Mouse (Mus musculus) ES-Bruce4 (cell line): ENCODE data around the gene Tat.

Experiments
- CTCF ChIP-seq: IDR thresholded peaks from one replicate; pipeline ENCODE4 v1.8.1; 2011; ENCODE audit warnings: low read depth, low read length
- EP300 ChIP-seq: IDR thresholded peaks from 2 replicates; pipeline ENCODE4 v1.6.1; 2011; ENCODE audit warnings: low read depth, low read length; ENCODE audit not compliant: insufficient read depth

- no peak for TF ChIP-seq CTCF
- no peak for TF ChIP-seq EP300
Observed at GRCm38 (mm10) chr8:109998066-109998465, 7.8 kb downstream of the Tat start.
